Mouse (Mus musculus): ENCODE measurements at regions not wholly inside any gene's neighbourhood (a gene's known extent, or its start where the extent isn't known, plus 50 kb on each side); places are given as distances from the start of the nearest gene placed in this dataset.

DNA sequence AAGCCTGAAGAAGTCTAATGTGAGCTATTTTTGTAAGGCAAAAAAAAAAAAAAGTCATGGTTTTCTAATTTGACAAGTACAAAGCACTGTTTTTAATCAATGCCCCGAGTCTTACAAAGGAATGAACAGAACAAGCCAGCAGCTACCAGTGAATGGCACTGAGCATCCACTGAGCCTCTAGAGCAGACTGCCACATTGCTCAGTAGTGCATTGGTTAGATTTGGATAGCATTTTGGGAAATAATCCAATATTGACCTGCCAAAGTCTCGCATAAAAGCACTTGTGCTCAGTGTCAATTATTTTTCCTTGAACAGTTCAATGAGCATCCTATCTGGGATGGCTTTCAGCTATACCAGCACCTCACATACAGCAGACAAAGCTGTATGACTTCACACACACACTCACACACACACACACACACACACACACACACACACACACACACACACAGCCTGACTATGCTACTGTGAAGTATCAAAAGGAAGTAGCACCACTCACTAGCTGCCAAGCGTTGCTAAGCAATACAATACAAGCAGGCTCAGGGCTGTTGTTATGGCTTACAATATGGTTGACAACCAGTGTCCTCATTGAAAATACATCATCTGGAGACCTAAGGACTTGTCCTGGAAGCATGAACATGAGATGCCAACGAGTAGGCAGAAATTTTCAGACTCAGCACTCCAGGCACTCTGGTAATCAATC is 717.8 kb downstream of the Bcl11a start:
- TF ChIP-seq CTCF (IDR thresholded peaks at IDR 0.05; ENCODE audit: borderline replicate concordance, insufficient read depth, low read length) (no peak), POLR2A (IDR thresholded peaks at IDR 0.05; ENCODE audit: low read depth, low read length) (no peak)

All from embryonic fibroblast, embryonic 13.5 days (primary cell).